Mouse (Mus musculus): ENCODE results near the gene Eif2a. TPM values are rescaled to one million over a fixed set of nuclear protein-coding genes. Genes with fewer than 3 reads are reported as not detected.

The Eif2a gene
- polyA plus RNA-seq (2014; fragmentation: Nextera tagmentation; extraction: Ambion mirVana) = 57.4 and 67.3 TPM in 2 replicates

DNA sequence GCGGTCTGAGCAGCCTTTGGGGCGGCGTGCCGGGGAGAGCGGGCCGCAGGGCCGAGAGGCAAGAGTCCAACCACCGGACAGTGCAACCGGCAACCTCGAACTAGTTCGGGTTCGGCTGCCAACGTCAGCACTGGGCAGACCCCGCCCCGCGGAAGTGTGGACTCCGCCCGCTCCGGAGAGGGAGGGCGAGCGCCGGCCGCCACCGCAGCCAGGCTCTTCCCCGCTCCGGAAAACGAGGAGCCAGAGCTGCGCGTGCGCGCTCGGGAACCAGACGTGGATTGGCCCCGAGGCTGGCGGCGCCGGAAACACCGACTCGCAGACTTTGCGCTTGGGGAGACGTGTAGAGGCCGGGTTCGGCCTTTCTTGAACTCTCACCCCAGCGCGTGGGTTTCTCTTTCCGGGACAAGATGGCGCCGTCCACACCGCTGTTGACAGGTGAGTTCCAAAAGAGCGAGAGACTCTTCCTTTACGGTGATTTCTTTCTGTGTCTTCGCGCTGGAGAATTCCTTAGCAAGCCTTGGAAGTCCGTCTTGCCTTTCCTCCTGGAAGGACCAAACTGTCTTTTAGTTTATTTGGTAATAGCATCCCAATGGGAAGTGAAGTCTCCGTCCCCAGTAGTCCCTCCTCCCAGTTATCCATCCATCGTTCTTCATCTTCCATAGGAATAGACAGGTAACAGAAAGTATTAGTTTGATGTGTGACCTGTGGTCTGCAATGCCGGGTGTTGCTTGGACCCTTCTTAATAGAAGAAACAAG lies at the start of gene Eif2a, which contains the start of gene Serp1:
TSS of gene Eif2a (plus strand) at position 170 of the 756 bp plus-strand sequence.
TSS of gene Serp1 (minus strand) at position 241 of the 756 bp plus-strand sequence.
- DNase-seq (ENCODE audit: low spot score) (peak; percentile 98), ATAC-seq (ENCODE audit: insufficient read depth, low FRiP score, low TSS enrichment) (peak; percentile 97)
- under 1% methylated on average over 54 of the region's 57 CpGs for WGBS
- Histone ChIP-seq H3K9ac (ENCODE audit: low read length) (peak within 1 kb of the TSS; percentile 79), H3K27me3 (ENCODE audit: control insufficient read depth, insufficient read depth, low read length) (no peaks in the 10 kb centered on the region), H3K9me3 (ENCODE audit: control insufficient read depth, low read length) (no peaks in the 10 kb centered on the region), H3K4me3 (ENCODE audit: low read depth, low read length) (peak within 1 kb of the TSS; percentile 91), H3K4me1 (ENCODE audit: control insufficient read depth, insufficient read depth, low read length) (peaks cover 4% of the 10 kb centered on the region; the same call in 1 of the 2 replicates), H3K4me2 (ENCODE audit: low read depth) (peak within 1 kb of the TSS; percentile 74), H3K36me3 (ENCODE audit: control insufficient read depth, insufficient read depth, low read length) (peaks cover 2% of the 10 kb centered on the region; the same call in 1 of the 2 replicates), H3K27ac (ENCODE audit: low read depth, low read length) (peak within 1 kb of the TSS; percentile 86)

- Histone ChIP-seq H3K9ac (ENCODE audit: low read length) (no peak overlapping the region), H3K27me3 (ENCODE audit: control insufficient read depth, insufficient read depth, low read length) (no peaks in the 10 kb centered on the region), H3K4me1 (ENCODE audit: control insufficient read depth, insufficient read depth, low read length) (no peaks in the 10 kb centered on the region), H3K4me2 (ENCODE audit: low read depth) (no peak overlapping the region), H3K36me3 (ENCODE audit: control insufficient read depth, insufficient read depth, low read length) (no peaks in the 10 kb centered on the region), H3K9me3 (ENCODE audit: control insufficient read depth, low read length) (no peaks in the 10 kb centered on the region), H3K4me3 (ENCODE audit: low read depth, low read length) (no peak overlapping the region), H3K27ac (ENCODE audit: low read depth, low read length) (no peak overlapping the region)
- no peak for DNase-seq (ENCODE audit: low spot score)
- WGBS = 85% methylated on average over 2 of the region's 2 CpGs
- no peak for ATAC-seq (ENCODE audit: insufficient read depth, low FRiP score, low TSS enrichment)
These were observed 46.7 kb upstream of the Eif2a start for GRCm38 (mm10) chr3:58478755-58479455.

- H3K4me3 ChIP-seq (ENCODE audit: low read depth, low read length) = no peak overlapping the region
- H3K27ac ChIP-seq (ENCODE audit: low read depth, low read length) = no peak overlapping the region
- 75% methylated on average over 7 of the region's 7 CpGs for WGBS
- H3K36me3 ChIP-seq (ENCODE audit: control insufficient read depth, insufficient read depth, low read length) = no peaks in the 10 kb centered on the region
- no peak for ATAC-seq (ENCODE audit: insufficient read depth, low FRiP score, low TSS enrichment)
- no peak overlapping the region for H3K9ac ChIP-seq (ENCODE audit: low read length)
- H3K4me1 ChIP-seq (ENCODE audit: control insufficient read depth, insufficient read depth, low read length) = no peaks in the 10 kb centered on the region
- H3K4me2 ChIP-seq (ENCODE audit: low read depth) = no peak overlapping the region
- H3K9me3 ChIP-seq (ENCODE audit: control insufficient read depth, low read length) = no peaks in the 10 kb centered on the region
- H3K27me3 ChIP-seq (ENCODE audit: control insufficient read depth, insufficient read depth, low read length) = no peaks in the 10 kb centered on the region
- no peak for DNase-seq (ENCODE audit: low spot score)
These were observed 39.7 kb upstream of the Eif2a start for GRCm38 (mm10) chr3:58485883-58486282.

- 74% methylated on average over 3 of the region's 3 CpGs for WGBS
- no peak overlapping the region for H3K27ac ChIP-seq (ENCODE audit: low read depth, low read length)
- no peak for DNase-seq (ENCODE audit: low spot score)
- H3K4me2 ChIP-seq (ENCODE audit: low read depth) = no peak overlapping the region
- no peaks in the 10 kb centered on the region for H3K36me3 ChIP-seq (ENCODE audit: control insufficient read depth, insufficient read depth, low read length)
- H3K9me3 ChIP-seq (ENCODE audit: control insufficient read depth, low read length) = no peaks in the 10 kb centered on the region
- no peak overlapping the region for H3K9ac ChIP-seq (ENCODE audit: low read length)
- ATAC-seq (ENCODE audit: insufficient read depth, low FRiP score, low TSS enrichment) = no peak
- H3K4me1 ChIP-seq (ENCODE audit: control insufficient read depth, insufficient read depth, low read length) = no peaks in the 10 kb centered on the region
- no peak overlapping the region for H3K4me3 ChIP-seq (ENCODE audit: low read depth, low read length)
- no peaks in the 10 kb centered on the region for H3K27me3 ChIP-seq (ENCODE audit: control insufficient read depth, insufficient read depth, low read length)
These were observed 38.5 kb upstream of the Eif2a start for GRCm38 (mm10) chr3:58487121-58487520.

DNA sequence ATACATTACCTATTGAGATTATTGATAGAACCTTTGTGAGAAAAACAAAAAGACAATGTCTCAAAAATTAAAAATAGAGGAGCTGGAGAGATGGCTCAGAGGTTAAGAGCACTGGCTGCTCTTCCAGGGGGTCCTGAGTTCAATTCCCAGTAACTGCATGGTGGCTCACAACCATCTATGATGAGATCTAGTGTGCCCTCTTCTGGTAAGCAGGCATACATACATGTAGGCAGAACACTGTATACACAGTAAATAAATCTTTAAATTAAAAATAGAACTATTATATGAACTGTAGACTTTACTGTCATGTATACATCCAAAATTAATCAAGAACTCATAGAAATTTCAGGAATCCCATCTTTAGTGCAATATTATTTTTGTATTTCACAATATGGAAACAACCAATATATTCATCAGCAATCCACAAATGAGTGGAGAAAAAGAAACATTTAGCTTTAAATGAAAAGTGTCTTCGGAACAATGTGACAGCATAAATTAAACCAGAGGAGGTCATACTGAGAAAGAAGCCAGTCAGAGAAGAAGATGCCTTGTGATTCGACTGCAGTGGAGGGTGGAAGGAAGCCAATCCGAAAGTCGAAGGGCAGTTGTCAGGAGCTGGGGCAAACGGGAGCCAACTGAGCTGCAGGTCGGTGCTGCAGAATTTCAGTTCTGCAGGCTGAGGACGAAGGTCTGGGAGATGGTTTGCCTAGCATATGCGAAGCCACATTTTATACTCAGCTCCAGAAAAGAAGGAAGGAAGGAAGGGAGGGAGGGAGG lies 37.4 kb upstream of the Eif2a start:
- Histone ChIP-seq H3K36me3 (ENCODE audit: control insufficient read depth, insufficient read depth, low read length) (no peaks in the 10 kb centered on the region), H3K4me1 (ENCODE audit: control insufficient read depth, insufficient read depth, low read length) (no peaks in the 10 kb centered on the region), H3K9ac (ENCODE audit: low read length) (no peak overlapping the region), H3K4me3 (ENCODE audit: low read depth, low read length) (no peak overlapping the region), H3K27ac (ENCODE audit: low read depth, low read length) (no peak overlapping the region), H3K4me2 (ENCODE audit: low read depth) (no peak overlapping the region), H3K9me3 (ENCODE audit: control insufficient read depth, low read length) (no peaks in the 10 kb centered on the region), H3K27me3 (ENCODE audit: control insufficient read depth, insufficient read depth, low read length) (no peaks in the 10 kb centered on the region)
- 82% methylated on average over 8 of the region's 8 CpGs for WGBS
- DNase-seq (ENCODE audit: low spot score) (no peak), ATAC-seq (ENCODE audit: insufficient read depth, low FRiP score, low TSS enrichment) (no peak)

DNA sequence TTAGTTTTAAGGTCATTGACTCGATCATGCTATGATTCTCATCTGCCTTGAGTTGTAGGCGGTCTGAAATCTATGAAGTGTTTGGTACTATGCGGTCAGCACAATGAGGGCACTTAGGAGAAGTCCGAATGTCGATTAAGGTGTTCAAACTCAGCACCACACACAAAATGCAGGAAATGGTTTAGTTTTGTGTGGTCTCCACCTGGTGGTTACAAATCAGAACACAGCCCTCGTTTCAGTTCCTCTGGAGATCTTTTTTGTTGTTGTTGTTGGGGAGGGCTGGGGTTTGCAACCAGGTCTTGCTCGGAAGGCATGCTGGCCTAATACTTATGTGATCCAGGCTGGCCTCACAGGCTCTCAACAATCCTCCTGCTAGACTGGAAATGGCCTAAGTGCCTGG lies 34.8 kb upstream of the Eif2a start:
- H3K9me3 ChIP-seq (ENCODE audit: control insufficient read depth, low read length) = no peaks in the 10 kb centered on the region
- H3K4me2 ChIP-seq (ENCODE audit: low read depth) = no peak overlapping the region
- ATAC-seq (ENCODE audit: insufficient read depth, low FRiP score, low TSS enrichment) (no peak), DNase-seq (ENCODE audit: low spot score) (no peak)
- 84% methylated on average over 7 of the region's 7 CpGs for WGBS
- H3K4me3 ChIP-seq (ENCODE audit: low read depth, low read length) = no peak overlapping the region
- H3K4me1 ChIP-seq (ENCODE audit: control insufficient read depth, insufficient read depth, low read length) = no peaks in the 10 kb centered on the region
- H3K9ac ChIP-seq (ENCODE audit: low read length) = no peak overlapping the region
- no peaks in the 10 kb centered on the region for H3K36me3 ChIP-seq (ENCODE audit: control insufficient read depth, insufficient read depth, low read length)
- H3K27ac ChIP-seq (ENCODE audit: low read depth, low read length) = no peak overlapping the region
- H3K27me3 ChIP-seq (ENCODE audit: control insufficient read depth, insufficient read depth, low read length) = no peaks in the 10 kb centered on the region

DNA sequence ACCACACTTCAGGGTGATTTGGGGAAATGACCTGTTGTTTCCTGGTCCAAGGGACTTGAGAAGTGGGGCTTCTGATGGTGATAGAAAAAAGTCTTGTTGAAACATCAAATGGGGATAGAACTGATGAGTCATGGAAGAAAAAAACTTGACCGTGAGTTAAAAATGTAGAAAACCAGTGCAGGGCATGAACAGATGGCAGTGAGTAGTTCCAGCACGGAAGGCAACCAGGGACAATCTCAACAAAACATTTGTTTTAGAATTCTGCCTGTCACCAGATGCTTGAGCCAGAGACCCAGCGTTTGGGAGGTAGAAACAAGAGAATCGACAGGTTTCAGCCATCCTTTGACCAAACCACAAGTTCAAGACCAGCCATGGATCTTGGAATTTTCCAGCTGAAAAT lies 32.0 kb upstream of the Eif2a start:
- 86% methylated on average over 4 of the region's 4 CpGs for WGBS
- DNase-seq (ENCODE audit: low spot score) = no peak

DNA sequence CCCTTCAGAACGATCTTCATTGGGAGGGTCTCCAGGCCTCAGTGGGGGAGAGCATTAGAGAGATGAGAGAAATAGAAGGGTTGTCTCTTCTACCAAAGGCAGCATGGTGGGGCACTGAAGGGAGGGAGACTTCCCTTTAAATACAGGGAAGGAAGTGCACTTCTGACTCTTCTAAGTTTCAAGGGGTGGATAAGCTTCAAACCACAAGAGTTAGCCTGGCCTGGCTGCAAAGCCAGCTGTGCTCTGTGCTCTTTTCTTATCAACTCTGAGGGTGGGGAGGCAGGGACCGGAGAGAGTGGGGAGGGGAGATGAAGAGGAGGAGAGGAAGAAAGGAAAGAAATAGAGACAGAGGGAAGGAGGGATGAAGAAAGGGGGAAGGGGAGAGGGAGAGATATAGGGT lies 23.7 kb upstream of the Eif2a start:
- 77% methylated on average over 2 of the region's 2 CpGs for WGBS

More for the DNA sequence above, 32.0 kb upstream of the Eif2a start:
- no peak overlapping the region for H3K4me3 ChIP-seq (ENCODE audit: low read depth, low read length)
- H3K9ac ChIP-seq (ENCODE audit: low read length) = no peak overlapping the region
- no peaks in the 10 kb centered on the region for H3K27me3 ChIP-seq (ENCODE audit: control insufficient read depth, insufficient read depth, low read length)
- no peak overlapping the region for H3K4me2 ChIP-seq (ENCODE audit: low read depth)
- no peaks in the 10 kb centered on the region for H3K36me3 ChIP-seq (ENCODE audit: control insufficient read depth, insufficient read depth, low read length)
- no peaks in the 10 kb centered on the region for H3K9me3 ChIP-seq (ENCODE audit: control insufficient read depth, low read length)
- no peak for ATAC-seq (ENCODE audit: insufficient read depth, low FRiP score, low TSS enrichment)
- no peak overlapping the region for H3K27ac ChIP-seq (ENCODE audit: low read depth, low read length)
- H3K4me1 ChIP-seq (ENCODE audit: control insufficient read depth, insufficient read depth, low read length) = no peaks in the 10 kb centered on the region

More for the DNA sequence above, 23.7 kb upstream of the Eif2a start:
- no peak overlapping the region for H3K4me3 ChIP-seq (ENCODE audit: low read depth, low read length)
- H3K4me2 ChIP-seq (ENCODE audit: low read depth) = no peak overlapping the region
- H3K27me3 ChIP-seq (ENCODE audit: control insufficient read depth, insufficient read depth, low read length) = no peaks in the 10 kb centered on the region
- no peaks in the 10 kb centered on the region for H3K4me1 ChIP-seq (ENCODE audit: control insufficient read depth, insufficient read depth, low read length)
- ATAC-seq (ENCODE audit: insufficient read depth, low FRiP score, low TSS enrichment) (no peak), DNase-seq (ENCODE audit: low spot score) (no peak)
- H3K9ac ChIP-seq (ENCODE audit: low read length) = no peak overlapping the region
- H3K9me3 ChIP-seq (ENCODE audit: control insufficient read depth, low read length) = no peaks in the 10 kb centered on the region
- no peak overlapping the region for H3K27ac ChIP-seq (ENCODE audit: low read depth, low read length)
- no peaks in the 10 kb centered on the region for H3K36me3 ChIP-seq (ENCODE audit: control insufficient read depth, insufficient read depth, low read length)
